Mouse (Mus musculus): ENCODE measurements around the gene Aif1. TPM values are rescaled to one million over a fixed set of nuclear protein-coding genes. Genes with fewer than 3 reads are reported as not detected.

Aif1 gene
- polyA plus RNA-seq, 1 experiment from 2014 or later = 7.4 TPM

GRCm38 (mm10) chr17:35163326-35164081 is 12.4 kb downstream of the Aif1 start:
- peaks cover 37% of the 10 kb centered on the region for H3K36me3 ChIP-seq

GRCm38 (mm10) chr17:35162730-35163129 is 13.1 kb downstream of the Aif1 start:
- no peak for ATAC-seq (ENCODE audit: low FRiP score, low read depth)
- Histone ChIP-seq H3K4me2 (peak overlapping the region; percentile 95), H3K4me3 (peak overlapping the region; percentile 96), H3K9me3 (no peaks in the 10 kb centered on the region), H3K27ac (replicated peaks) (no peak overlapping the region; the same call in 1 of the 2 replicates), H3K9ac (peak overlapping the region; percentile 100), H3K36me3 (peaks cover 44% of the 10 kb centered on the region), H3K4me1 (replicated peaks) (peaks cover 39% of the 10 kb centered on the region), H3K27me3 (no peaks in the 10 kb centered on the region)
- WGBS = 38% methylated on average over 12 of the region's 12 CpGs

More at GRCm38 (mm10) chr17:35163326-35164081, 12.4 kb downstream of the Aif1 start:
- Histone ChIP-seq H3K27ac (replicated peaks) (peak overlapping the region; percentile 99), H3K4me1 (replicated peaks) (peaks cover 39% of the 10 kb centered on the region), H3K4me2 (peak overlapping the region; percentile 95), H3K4me3 (peak overlapping the region; percentile 96), H3K27me3 (no peaks in the 10 kb centered on the region), H3K9ac (peak overlapping the region; percentile 100), H3K9me3 (no peaks in the 10 kb centered on the region)
- 8% methylated on average over 8 of the region's 8 CpGs for WGBS
- ATAC-seq (ENCODE audit: low FRiP score, low read depth) = no peak

DNA sequence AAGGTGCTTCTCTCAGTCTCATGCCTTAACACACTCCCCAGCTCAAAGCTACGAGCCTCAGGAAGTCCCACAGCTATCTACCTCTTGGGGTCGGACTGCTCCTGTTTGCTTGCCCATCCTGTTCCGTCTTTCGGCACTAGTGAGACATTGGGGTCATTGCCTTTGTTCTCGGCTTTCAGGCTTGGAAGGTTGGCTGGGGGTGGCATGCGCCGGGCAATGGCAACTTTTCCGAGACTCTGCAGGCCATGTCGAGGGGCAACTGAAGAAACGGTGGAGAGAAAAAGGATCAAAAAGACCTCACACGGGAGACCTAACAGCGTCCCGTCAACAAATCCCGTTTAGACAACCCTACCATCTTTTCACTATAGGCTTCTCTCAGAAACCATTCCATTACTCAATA is 13.7 kb downstream of the Aif1 start:
- Histone ChIP-seq H3K4me2 (peak overlapping the region; percentile 95), H3K4me3 (peak overlapping the region; percentile 96), H3K9me3 (no peaks in the 10 kb centered on the region), H3K9ac (0 out of 2 replicates have a peak overlapping the region, but pooled peaks have one; percentile 100), H3K27ac (replicated peaks) (no peak overlapping the region), H3K27me3 (no peaks in the 10 kb centered on the region), H3K4me1 (replicated peaks) (peaks cover 39% of the 10 kb centered on the region), H3K36me3 (peaks cover 51% of the 10 kb centered on the region)
- WGBS = 76% methylated on average over 14 of the region's 14 CpGs
- no peak for ATAC-seq (ENCODE audit: low FRiP score, low read depth)

- Histone ChIP-seq H3K4me3 (peak overlapping the region; percentile 96; the same call in 1 of the 2 replicates), H3K36me3 (peaks cover 58% of the 10 kb centered on the region), H3K4me1 (replicated peaks) (peaks cover 33% of the 10 kb centered on the region), H3K27ac (replicated peaks) (no peak overlapping the region), H3K9ac (no peak overlapping the region), H3K4me2 (no peak overlapping the region), H3K27me3 (no peaks in the 10 kb centered on the region), H3K9me3 (no peaks in the 10 kb centered on the region)
- ATAC-seq (ENCODE audit: low FRiP score, low read depth) = no peak
- WGBS = 83% methylated on average over 11 of the region's 11 CpGs
These were observed 14.4 kb downstream of the Aif1 start for GRCm38 (mm10) chr17:35161421-35161820.

- no peak overlapping the region for H3K27ac ChIP-seq (replicated peaks)
- H3K9ac ChIP-seq = no peak overlapping the region
- no peak for ATAC-seq (ENCODE audit: low FRiP score, low read depth)
- H3K4me3 ChIP-seq = no peak overlapping the region
- H3K36me3 ChIP-seq = peaks cover 75% of the 10 kb centered on the region
- H3K4me2 ChIP-seq = no peak overlapping the region
- H3K27me3 ChIP-seq = no peaks in the 10 kb centered on the region
- 88% methylated on average over 7 of the region's 7 CpGs for WGBS
- peaks cover 24% of the 10 kb centered on the region for H3K4me1 ChIP-seq (replicated peaks)
- no peaks in the 10 kb centered on the region for H3K9me3 ChIP-seq
These were observed 16.2 kb downstream of the Aif1 start for GRCm38 (mm10) chr17:35159638-35160037.

DNA sequence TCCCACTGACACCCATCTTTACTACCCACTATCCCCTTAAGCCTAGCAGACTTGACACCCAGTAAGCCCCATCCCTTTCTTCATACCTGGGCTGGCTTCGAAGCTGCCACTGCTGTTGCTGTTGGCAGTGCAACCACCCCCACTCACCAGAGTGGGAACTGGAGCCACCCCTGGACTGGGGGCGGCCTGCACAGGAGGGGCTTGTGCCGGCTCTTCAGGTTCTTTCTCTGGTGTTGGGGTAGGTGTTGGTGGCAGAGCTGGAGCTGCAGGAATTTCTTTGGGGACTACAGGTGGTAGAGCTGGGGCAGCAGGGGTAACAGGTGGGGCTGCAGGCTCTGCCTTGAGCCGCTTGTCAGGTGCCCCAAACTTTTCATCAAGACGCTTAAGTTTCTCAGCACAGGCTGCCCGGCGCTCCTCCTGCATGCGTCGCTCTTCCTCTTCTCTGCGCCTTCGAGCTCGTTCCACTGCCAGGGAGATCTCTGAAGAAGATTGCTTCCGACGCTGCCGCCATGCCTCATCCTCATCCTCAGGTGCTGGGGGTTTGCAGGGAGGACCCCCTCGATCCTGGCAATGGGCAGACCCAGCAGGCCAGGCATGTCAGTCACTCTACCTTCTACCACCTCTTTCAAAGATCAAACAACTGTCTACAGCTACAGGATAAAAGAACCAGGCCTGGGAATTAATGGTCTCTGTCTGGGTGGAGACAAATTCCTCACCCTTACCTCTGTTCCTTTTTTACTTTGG is 16.8 kb downstream of the Aif1 start:
- H3K36me3 ChIP-seq = peaks cover 82% of the 10 kb centered on the region
- H3K27me3 ChIP-seq = no peaks in the 10 kb centered on the region
- H3K4me2 ChIP-seq = no peak overlapping the region
- no peak overlapping the region for H3K9ac ChIP-seq
- H3K4me3 ChIP-seq = no peak overlapping the region
- H3K27ac ChIP-seq (replicated peaks) = no peak overlapping the region
- WGBS = 92% methylated on average over 16 of the region's 16 CpGs
- H3K4me1 ChIP-seq (replicated peaks) = peaks cover 24% of the 10 kb centered on the region
- no peaks in the 10 kb centered on the region for H3K9me3 ChIP-seq
- no peak for ATAC-seq (ENCODE audit: low FRiP score, low read depth)

DNA sequence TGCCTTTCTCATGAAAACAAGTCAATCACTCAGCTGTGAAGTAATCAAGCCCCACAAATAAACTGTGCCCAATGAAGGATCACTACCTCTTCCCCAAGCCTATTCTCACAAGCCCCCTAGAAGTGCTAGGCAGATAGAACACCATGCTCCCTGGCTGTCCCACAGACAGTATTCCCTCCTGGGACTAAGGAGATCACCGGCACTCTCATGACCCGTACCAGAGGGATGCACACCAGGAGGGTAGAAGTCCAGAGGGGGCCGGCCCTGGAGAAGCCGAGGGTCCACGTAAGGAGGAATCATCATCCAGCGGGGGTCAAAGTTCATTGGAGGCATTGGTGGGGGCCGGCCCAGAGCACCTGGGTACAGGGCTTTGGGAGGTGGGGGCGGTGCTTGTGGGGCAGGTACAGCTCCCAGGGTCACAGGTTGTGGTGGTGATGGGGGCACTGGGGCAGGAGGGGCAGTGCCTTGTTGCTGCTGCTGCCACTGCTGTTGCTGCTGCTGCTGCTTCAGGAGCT is 18.1 kb downstream of the Aif1 start:
- 93% methylated on average over 8 of the region's 8 CpGs for WGBS
- Histone ChIP-seq H3K9ac (no peak overlapping the region), H3K4me1 (replicated peaks) (peaks cover 16% of the 10 kb centered on the region), H3K4me3 (no peak overlapping the region), H3K4me2 (no peak overlapping the region), H3K27ac (replicated peaks) (no peak overlapping the region), H3K9me3 (no peaks in the 10 kb centered on the region), H3K27me3 (no peaks in the 10 kb centered on the region), H3K36me3 (peaks cover 95% of the 10 kb centered on the region)
- ATAC-seq (ENCODE audit: low FRiP score, low read depth) = no peak

DNA sequence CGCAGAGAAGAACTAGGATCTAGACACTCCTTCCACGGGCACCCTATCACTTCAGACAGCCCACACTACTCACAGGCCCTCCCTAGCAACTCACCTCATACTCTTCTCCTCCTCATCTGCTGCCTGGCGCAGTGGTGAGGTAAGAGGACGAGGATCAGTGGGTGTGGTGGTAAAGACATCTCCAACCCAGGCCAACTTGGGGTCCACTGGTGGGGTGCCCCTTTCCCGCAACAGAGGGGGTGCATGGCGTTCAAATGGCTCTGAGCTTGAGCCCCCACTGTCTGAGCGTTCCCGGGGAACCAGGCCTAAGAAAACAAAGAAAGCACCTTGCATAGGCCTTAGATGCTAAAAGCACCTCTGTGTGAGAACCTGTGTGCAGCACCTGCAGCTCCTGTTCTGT is 18.6 kb downstream of the Aif1 start:
- Histone ChIP-seq H3K9me3 (no peaks in the 10 kb centered on the region), H3K4me1 (replicated peaks) (peaks cover 11% of the 10 kb centered on the region), H3K4me2 (no peak overlapping the region), H3K4me3 (no peak overlapping the region), H3K27ac (replicated peaks) (no peak overlapping the region), H3K9ac (no peak overlapping the region), H3K36me3 (peaks cover 99% of the 10 kb centered on the region), H3K27me3 (no peaks in the 10 kb centered on the region)
- no peak for ATAC-seq (ENCODE audit: low FRiP score, low read depth)
- 96% methylated on average over 8 of the region's 8 CpGs for WGBS

- H3K4me3 ChIP-seq = no peak overlapping the region
- H3K27me3 ChIP-seq = no peaks in the 10 kb centered on the region
- H3K9me3 ChIP-seq = no peaks in the 10 kb centered on the region
- H3K36me3 ChIP-seq = peaks cover 98% of the 10 kb centered on the region
- H3K4me2 ChIP-seq = no peak overlapping the region
- ATAC-seq (ENCODE audit: low FRiP score, low read depth) = no peak
- no peak overlapping the region for H3K27ac ChIP-seq (replicated peaks)
- H3K4me1 ChIP-seq (replicated peaks) = peaks cover 5% of the 10 kb centered on the region
- WGBS = 92% methylated on average over 33 of the region's 33 CpGs
- H3K9ac ChIP-seq = no peak overlapping the region
These were observed 19.2 kb downstream of the Aif1 start for GRCm38 (mm10) chr17:35156461-35157200.

- H3K9me3 ChIP-seq = no peaks in the 10 kb centered on the region
- no peak overlapping the region for H3K27ac ChIP-seq (replicated peaks)
- no peaks in the 10 kb centered on the region for H3K4me1 ChIP-seq (replicated peaks)
- H3K36me3 ChIP-seq = peaks cover 95% of the 10 kb centered on the region
- no peak for ATAC-seq (ENCODE audit: low FRiP score, low read depth)
- WGBS = 95% methylated on average over 12 of the region's 12 CpGs
- H3K4me3 ChIP-seq = no peak overlapping the region
- H3K27me3 ChIP-seq = no peaks in the 10 kb centered on the region
- no peak overlapping the region for H3K4me2 ChIP-seq
- no peak overlapping the region for H3K9ac ChIP-seq
These were observed 20.4 kb downstream of the Aif1 start for GRCm38 (mm10) chr17:35155451-35155850.

DNA sequence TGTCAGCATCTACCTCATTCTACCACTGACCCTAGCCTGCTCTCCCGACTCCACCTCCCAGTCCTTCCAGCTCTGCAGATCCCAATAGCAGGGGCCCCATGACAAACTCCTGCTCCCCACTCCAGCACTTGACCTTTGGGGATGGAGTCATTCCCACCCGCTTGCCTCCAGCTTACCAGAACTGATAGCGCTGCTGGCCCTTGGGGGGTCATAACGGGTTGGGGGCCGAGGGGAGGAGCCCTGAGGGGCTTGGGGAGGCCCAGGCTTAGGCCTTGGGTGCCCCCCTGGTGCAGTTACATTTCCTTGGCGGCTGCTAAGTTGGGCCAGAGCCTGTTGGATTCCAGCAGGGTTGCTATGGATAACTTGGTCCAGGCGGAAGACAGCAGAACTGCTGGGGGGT is 21.3 kb downstream of the Aif1 start:
- ATAC-seq (ENCODE audit: low FRiP score, low read depth) = no peak

More for the DNA sequence above, 21.3 kb downstream of the Aif1 start:
- H3K4me2 ChIP-seq = no peak overlapping the region
- H3K9me3 ChIP-seq = no peaks in the 10 kb centered on the region
- no peaks in the 10 kb centered on the region for H3K4me1 ChIP-seq (replicated peaks)
- H3K27ac ChIP-seq (replicated peaks) = no peak overlapping the region
- 71% methylated on average over 7 of the region's 7 CpGs for WGBS
- H3K4me3 ChIP-seq = no peak overlapping the region
- no peak overlapping the region for H3K9ac ChIP-seq
- peaks cover 95% of the 10 kb centered on the region for H3K36me3 ChIP-seq
- no peaks in the 10 kb centered on the region for H3K27me3 ChIP-seq
